ENCODE assay signal across 8 mouse cellular contexts in genomic region chr6:30300372-30300771, GRCm38 (mm10). TPM values are rescaled to one million over a fixed set of nuclear protein-coding genes. Genes with fewer than 3 reads are reported as not detected.
A peak's percentile ranks its signal among the peaks of the same experiment; 100 is the strongest.
DNase-seq lines count a peak whose midpoint lies in the region; ATAC-seq lines count a peak whose summit lies in the region.

No protein-coding gene starts in this region.

- intact Hi-C loops in left cerebral cortex, postnatal 14 days (cut with DNase I): no loop called here

- H3K4me1 ChIP-seq in intestine, embryonic 15.5 days (replicated peaks): peaks cover 20% of the 10 kb centered on the region; the same call in 1 of the 2 replicates

- DNase-seq in adrenal gland, adult (ENCODE audit: inconsistent age in 2 of 2, low spot score in 1 of 2): peak; percentile 91 to 97
- peak; percentile 89 for DNase-seq in embryo, embryonic 11 days
- DNase-seq in gastrocnemius, postnatal 25 days: peak; percentile 88
- DNase-seq in left cerebral cortex, postnatal 14 days (ENCODE audit: low spot score in 2 of 2): peak; percentile 76 to 84
- peak; percentile 57 to 79 for DNase-seq in right cerebral cortex, postnatal 36 days (ENCODE audit: low spot score in 2 of 2)
- DNase-seq in urinary bladder, postnatal 4 days (ENCODE audit: low spot score in 2 of 2): peak; percentile 78

- WGBS in intestine, embryonic 15.5 days: 3% methylated on average over 5 of the region's 5 CpGs

- H3K9ac ChIP-seq in intestine, embryonic 15.5 days: 0 out of 2 replicates have a peak overlapping the region, but pooled peaks have one; percentile 24

- H3K9me3 ChIP-seq in intestine, embryonic 15.5 days: no peaks in the 10 kb centered on the region

- peak; percentile 78 for ATAC-seq in intestine, embryonic 15.5 days
- ATAC-seq in megakaryocyte-erythroid progenitor cell, adult 5-6 weeks (replicated peaks; ENCODE audit: low FRiP score, low TSS enrichment, poor library complexity, severe bottlenecking): peak; percentile 69

- H3K36me3 ChIP-seq in intestine, embryonic 15.5 days: 0 out of 2 replicates have a peak, but pooled peaks cover 5% of the 10 kb centered on the region

- no peaks in the 10 kb centered on the region for H3K27me3 ChIP-seq in intestine, embryonic 15.5 days (replicated peaks)

- peak overlapping the region; percentile 68 for H3K4me2 ChIP-seq in intestine, embryonic 15.5 days (replicated peaks)

- peak overlapping the region; percentile 69 for H3K4me3 ChIP-seq in intestine, embryonic 15.5 days (replicated peaks)

- peak overlapping the region; percentile 76 for H3K27ac ChIP-seq in intestine, embryonic 15.5 days

RNA-seq across cellular contexts. Expression of gene Ube2h, which starts 4.0 kb away (rescaled TPM):
- 10 to 100 TPM; 50.4 to 62.2 TPM for total RNA-seq in gastrocnemius, postnatal 25 days (2021)
- 34.6 and 35.4 TPM in 2 replicates for polyA plus RNA-seq in intestine, embryonic 15.5 days (2015; fragmentation: Nextera tagmentation; extraction: Ambion mirVana)
- 10 to 100 TPM; 93.9 to 94.4 TPM for total RNA-seq in left cerebral cortex, postnatal 14 days (2021)
- 6.0 and 8.5 TPM in 2 replicates for total RNA-seq in megakaryocyte-erythroid progenitor cell, adult 5-6 weeks (2014; fragmentation: Nextera tagmentation)
- total RNA-seq in megakaryocyte-erythroid progenitor cell, adult 5-6 weeks (2017): 8.7 and 8.9 TPM in 2 replicates

Comparison
In these comparisons a context has a peak if more than half of its experiments do, and no peak if none do; other contexts are left out.
1. Peak in every context shown above with its lines: DNase-seq, ATAC-seq, H3K4me3 ChIP-seq and H3K27ac ChIP-seq.
2. RNA of gene Ube2h, which starts 4.0 kb away (total RNA-seq): 93.9 to 94.4 TPM in left cerebral cortex, postnatal 14 days and 50.4 to 62.2 TPM in gastrocnemius, postnatal 25 days; 6.0 to 8.9 TPM in megakaryocyte-erythroid progenitor cell, adult 5-6 weeks; every median in the first group is over 4 times any median in the second.